In the genomic region with DNA sequence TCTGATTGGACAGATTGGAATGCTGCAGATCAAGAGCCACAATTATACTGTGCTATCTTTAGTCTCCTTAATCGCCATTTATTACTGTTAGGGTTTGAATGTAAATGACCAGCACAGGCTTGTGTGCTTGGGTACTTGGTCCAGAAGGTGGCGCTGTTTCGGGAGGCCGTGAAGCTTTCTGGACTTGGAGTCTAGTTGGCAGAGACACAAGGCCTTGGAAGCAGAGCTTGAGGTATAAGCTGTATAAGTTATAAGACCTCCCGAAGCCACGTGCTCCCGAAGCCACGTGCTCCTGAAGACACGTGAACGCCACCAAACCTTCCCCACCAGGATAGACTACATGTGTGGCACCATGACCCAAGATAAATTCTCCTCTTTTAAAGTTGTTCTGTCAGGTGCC, we compare ENCODE assay signal across 9 mouse cellular contexts. TPM values are rescaled to one million over a fixed set of nuclear protein-coding genes. Genes with fewer than 3 reads are reported as not detected.
A peak's percentile ranks its signal among the peaks of the same experiment; 100 is the strongest.
DNase-seq lines count a peak whose midpoint lies in the region; ATAC-seq and TF ChIP-seq lines count a peak whose summit lies in the region.
"Had no signal": no experiment of that assay in that cellular context is flagged by ENCODE, and none has a peak within 500 bp of the region (broad histone marks: within the 10 kb centered on the region; RNA-seq: fewer than 3 reads in every experiment).

No protein-coding gene starts in this region.

- ATAC-seq in cerebellum, adult (ENCODE audit: insufficient number of reproducible peaks, low FRiP score, low TSS enrichment) = no peak

- H3K27me3 ChIP-seq in limb, embryonic 10.5 days (ENCODE audit: low read depth, poor library complexity, severe bottlenecking) = peaks cover 35% of the 10 kb centered on the region

- H3K36me3 ChIP-seq in limb, embryonic 10.5 days = no peaks in the 10 kb centered on the region

- TF ChIP-seq POLR2A in brain, embryonic 14.5 days (IDR thresholded peaks at IDR 0.05; ENCODE audit: borderline replicate concordance, extremely low read depth, insufficient read depth, insufficient read length, poor library complexity, severe bottlenecking) = no peak

- no peaks in the 10 kb centered on the region for H3K9me3 ChIP-seq in limb, embryonic 10.5 days (replicated peaks)

- H3K27ac ChIP-seq in limb, embryonic 10.5 days = no peak overlapping the region
- H3K27ac ChIP-seq: macrophage had no signal

- H3K4me1 ChIP-seq in limb, embryonic 10.5 days = peaks cover 2% of the 10 kb centered on the region; the same call in 1 of the 2 replicates

- no peak overlapping the region for H3K4me3 ChIP-seq in limb, embryonic 10.5 days

- 40% methylated on average over 10 of the region's 10 CpGs for WGBS in limb, embryonic 10.5 days

- peak; percentile 64 for TF ChIP-seq CTCF in brain, embryonic 14.5 days (IDR thresholded peaks at IDR 0.05; ENCODE audit: borderline replicate concordance, extremely low read depth, insufficient read depth, insufficient read length)

- peak; percentile 42 for DNase-seq in cerebellum, adult 11 months
- DNase-seq in ovary, postnatal 14 days (ENCODE audit: low spot score) = peak; percentile 68
- no peak for DNase-seq in ovary, postnatal 10 days (ENCODE audit: low spot score)
- DNase-seq in brain, embryonic 14.5 days (ENCODE audit: low read depth) = peak; percentile 75
- DNase-seq in gastrocnemius, postnatal 4 days (ENCODE audit: low spot score in 2 of 2) = peak; percentile 60 to 74
- DNase-seq in limb, embryonic 10.5 days (ENCODE audit: low spot score) = peak; percentile 67
- DNase-seq in skeletal muscle tissue, adult 2 months (ENCODE audit: low read depth, low spot score) = peak; percentile 67

RNA-seq across cellular contexts. Expression of a gene that starts 26.3 kb away (rescaled TPM):
- 0.90 and 0.97 TPM in 2 replicates for polyA plus RNA-seq in brain, embryonic 14.5 days (2012; rRNA removed)
- total RNA-seq in gastrocnemius, postnatal 4 days (2021) = 10 to 100 TPM; 12.4 to 14.6 TPM
- 9.1 and 14.2 TPM in 2 replicates for polyA plus RNA-seq in limb, embryonic 10.5 days (2016; fragmentation: Nextera tagmentation; extraction: Ambion mirVana)
- polyA plus RNA-seq: macrophage had no signal

RNA-seq across cellular contexts. Expression of a gene that starts 55.7 kb away (rescaled TPM):
- 10.9 and 11.8 TPM in 2 replicates for polyA plus RNA-seq in brain, embryonic 14.5 days (2012; rRNA removed)
- total RNA-seq in gastrocnemius, postnatal 4 days (2021) = 10 to 100 TPM; 30.5 to 37.8 TPM
- polyA plus RNA-seq in limb, embryonic 10.5 days (2016; fragmentation: Nextera tagmentation; extraction: Ambion mirVana) = 3.0 and 6.9 TPM in 2 replicates
- polyA plus RNA-seq: macrophage had no signal
